Mouse (Mus musculus) kidney, adult 2 months (tissue): Measurements from ENCODE around the gene Car12.

Experiments
- CTCF ChIP-seq: fragments of 200-500 bp; conservative IDR thresholded peaks from 2 replicates; pipeline ENCODE4 v1.5.1; 2011; ENCODE audit warnings: low read depth, mild to moderate bottlenecking, control low read depth, low read length, moderate library complexity, mixed read lengths; ENCODE audit not compliant: insufficient read depth, insufficient read length
- POLR2A ChIP-seq: fragments of 200-500 bp; IDR thresholded peaks from one replicate; pipeline ENCODE4 v1.6.1; 2011; ENCODE audit warnings: low read depth, low read length, control low read depth

DNA sequence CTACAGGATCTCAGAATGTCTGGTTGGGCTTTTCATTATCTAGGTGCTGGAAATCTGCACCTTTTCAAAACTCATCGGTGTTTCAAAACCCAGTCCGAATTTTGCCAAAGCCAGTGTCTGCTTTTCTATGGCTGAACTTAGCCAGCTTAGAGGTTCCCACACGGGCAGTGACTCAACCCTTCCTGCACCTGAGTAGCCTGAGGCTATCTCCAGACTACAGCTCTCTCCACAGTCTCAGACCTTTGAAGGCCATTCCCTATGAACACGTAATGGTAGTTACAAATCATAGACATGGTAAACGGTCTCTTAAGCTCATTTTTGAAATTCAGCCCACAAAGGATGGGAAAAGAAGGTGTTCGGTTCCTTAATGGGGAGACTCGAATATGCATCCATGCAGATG lies 26.0 kb downstream of the Car12 start:
- TF ChIP-seq CTCF (no peak), POLR2A (no peak)
